Mouse (Mus musculus) embryonic fibroblast, embryonic 13.5 days (primary cell): ENCODE measurements around the gene Baat.

ENCODE experiments used
- CTCF ChIP-seq: IDR thresholded peaks from 2 replicates; pipeline ENCODE4 v1.5.1; 2011; ENCODE audit warnings: mild to moderate bottlenecking, control low read depth, low read length, moderate library complexity, borderline replicate concordance; ENCODE audit not compliant: insufficient read depth
- POLR2A ChIP-seq: IDR thresholded peaks from 2 replicates; pipeline ENCODE4 v1.6.1; 2011; ENCODE audit warnings: low read depth, mild to moderate bottlenecking, control low read depth, low read length, moderate library complexity

- TF ChIP-seq POLR2A (no peak), CTCF (no peak)
Measured at GRCm38 (mm10) chr4:49478118-49478877, 28.1 kb downstream of the Baat start.
